In genomic region chr8:48222429-48222769, GRCm38 (mm10) we compare ENCODE assay signal across 8 mouse cellular contexts.
DNase-seq lines count a peak whose midpoint lies in the region; ATAC-seq and TF ChIP-seq lines count a peak whose summit lies in the region.

No protein-coding gene starts in this region.

- CTCF ChIA-PET in Patski (lab: Charles Lee): interaction anchor here (1.2 kb wide), 2 partner anchors 23 to 815 kb away, joined by 3 read pairs; no protein-coding TSS in a partner anchor

- DNase-seq in Patski (ENCODE audit: low read depth, low spot score): peak; percentile 17
- DNase-seq in cerebellum, adult 9-10 months: peak; percentile 50
- DNase-seq in frontal cortex, postnatal 10 days (ENCODE audit: low spot score in 2 of 2): peak; percentile 57 to 84
- DNase-seq in hindbrain, embryonic 11.5 days (ENCODE audit: low spot score): peak; percentile 98
- DNase-seq in layer of hippocampus, adult 9-11 months: peak; percentile 68
- DNase-seq in retina, embryonic 14.5 days (ENCODE audit: low spot score): peak; percentile 98
- DNase-seq in urinary bladder, postnatal 25 days (ENCODE audit: low spot score): peak; percentile 89

- peaks cover 7% of the 10 kb centered on the region for H3K27me3 ChIP-seq in Patski
- no peaks in the 10 kb centered on the region; the same call in 1 of the 2 replicates for H3K27me3 ChIP-seq in hindbrain, embryonic 11.5 days (ENCODE audit: control insufficient read depth, insufficient read depth, low read length)
- peaks cover 3% of the 10 kb centered on the region; the same call in 1 of the 2 replicates for H3K27me3 ChIP-seq in lung, embryonic 16.5 days (ENCODE audit: control insufficient read depth, insufficient read depth, low read depth, low read length)

- peak overlapping the region; percentile 44 for H3K9ac ChIP-seq in hindbrain, embryonic 11.5 days (ENCODE audit: low read depth, low read length)
- peak overlapping the region; percentile 59 for H3K9ac ChIP-seq in lung, embryonic 16.5 days (ENCODE audit: low read length)

- 17% methylated on average over 11 of the region's 11 CpGs for WGBS in hindbrain, embryonic 11.5 days
- WGBS in lung, embryonic 16.5 days: 12% methylated on average over 11 of the region's 11 CpGs

- H3K27ac ChIP-seq in hindbrain, embryonic 11.5 days (ENCODE audit: low read depth, low read length): no peak overlapping the region
- H3K27ac ChIP-seq in lung, embryonic 16.5 days (ENCODE audit: low read length): no peak overlapping the region

- H3K4me1 ChIP-seq in hindbrain, embryonic 11.5 days (replicated peaks; ENCODE audit: control insufficient read depth, insufficient read depth, low read length): 0 out of 2 replicates have a peak, but pooled peaks cover 2% of the 10 kb centered on the region
- no peaks in the 10 kb centered on the region for H3K4me1 ChIP-seq in lung, embryonic 16.5 days (replicated peaks; ENCODE audit: control insufficient read depth, insufficient read depth, low read length)

- H3K4me2 ChIP-seq in hindbrain, embryonic 11.5 days (replicated peaks; ENCODE audit: low read depth, low read length): peak overlapping the region; percentile 51
- peak overlapping the region; percentile 63 for H3K4me2 ChIP-seq in lung, embryonic 16.5 days (ENCODE audit: low read depth, low read length)

- H3K4me3 ChIP-seq in hindbrain, embryonic 11.5 days (ENCODE audit: low read depth, low read length): peak overlapping the region; percentile 20
- peak overlapping the region; percentile 42 for H3K4me3 ChIP-seq in lung, embryonic 16.5 days (ENCODE audit: low read length)

- peak; percentile 95 for TF ChIP-seq CTCF in Patski (IDR thresholded peaks at IDR 0.05)

- POLR2A ChIA-PET in Patski (lab: Charles Lee): no interaction called here

- H3K9me3 ChIP-seq in hindbrain, embryonic 11.5 days (ENCODE audit: control insufficient read depth, low read length): no peaks in the 10 kb centered on the region
- H3K9me3 ChIP-seq in lung, embryonic 16.5 days (ENCODE audit: control insufficient read depth, low read length): no peaks in the 10 kb centered on the region

- H3K36me3 ChIP-seq in hindbrain, embryonic 11.5 days (ENCODE audit: control insufficient read depth, insufficient read depth, low read length): no peaks in the 10 kb centered on the region
- H3K36me3 ChIP-seq in lung, embryonic 16.5 days (ENCODE audit: control insufficient read depth, insufficient read depth, low read length): no peaks in the 10 kb centered on the region

- in situ Hi-C loops in Patski (cut with MboI; ENCODE audit: low pct_unique_long_range_greater_than_20kb): loop anchor here (5.0 kb wide), 2 partner anchors 305 to 1605 kb away; no protein-coding TSS in a partner anchor

- peak; percentile 71 for ATAC-seq in Patski
- peak; percentile 76 for ATAC-seq in hindbrain, embryonic 11.5 days (ENCODE audit: low FRiP score)
- ATAC-seq in lung, embryonic 16.5 days (ENCODE audit: low read depth): peak; percentile 84

Comparison
In these comparisons a context has a peak if more than half of its experiments do, and no peak if none do; other contexts are left out.
1. DNase-seq: peak in every context shown above with its lines; median percentile 98 in hindbrain, embryonic 11.5 days; 98 in retina, embryonic 14.5 days; 89 in urinary bladder, postnatal 25 days; 70 in frontal cortex, postnatal 10 days; 68 in layer of hippocampus, adult 9-11 months; 50 in cerebellum, adult 9-10 months; 17 in Patski.